Mouse (Mus musculus): ENCODE measurements around the gene Stard3.

GRCm38 (mm10) chr11:98372406-98372805, 14.2 kb downstream of the Stard3 start:
- peak; percentile 83 for TF ChIP-seq CTCF (IDR thresholded peaks at IDR 0.05; ENCODE audit: insufficient read depth, low read length)
- TF ChIP-seq POLR2A (IDR thresholded peaks at IDR 0.05; ENCODE audit: borderline replicate concordance, extremely low read depth, low read depth, low read length): no peak
